ENCODE assay signal across 21 mouse cellular contexts in genomic region chr2:37382921-37383320, GRCm38 (mm10). TPM values are rescaled to one million over a fixed set of nuclear protein-coding genes. Genes with fewer than 3 reads are reported as not detected.
DNase-seq lines count a peak whose midpoint lies in the region; TF ChIP-seq lines count a peak whose summit lies in the region.
"Had no signal": no experiment of that assay in that cellular context is flagged by ENCODE, and none has a peak within 500 bp of the region (broad histone marks: within the 10 kb centered on the region; RNA-seq: fewer than 3 reads in every experiment).

No protein-coding gene starts in this region.

- no peak for TF ChIP-seq CTCF in layer of hippocampus, adult 2 months (conservative IDR thresholded peaks at IDR 0.05)

- H3K27ac ChIP-seq in layer of hippocampus, adult 2 months: peak overlapping the region; percentile 49
- H3K27ac ChIP-seq: forebrain, embryonic 10.5 days; forebrain, embryonic 13.5 days; heart, embryonic 13.5 days; hindbrain, embryonic 15.5 days had no signal

- DNase-seq in layer of hippocampus, adult 2 months (ENCODE audit: low spot score in 2 of 2): peak in 1 of 2 experiments; percentile 56
- DNase-seq in layer of hippocampus, adult 9-10 months (ENCODE audit: low spot score): no peak
- DNase-seq in right cerebral cortex, adult 18-20 months: peak; percentile 25
- no peak for DNase-seq in right cerebral cortex, postnatal 4 days
- peak; percentile 22 to 31 for DNase-seq in layer of hippocampus, postnatal 36 days
- no peak for DNase-seq in adrenal gland, postnatal 14 days
- DNase-seq: adrenal gland, adult 2 months; adrenal gland, postnatal 25 days; cerebellum, adult 18-20 months; cerebellum, adult 9-10 months; cerebellum, postnatal 14 days; gastrocnemius, postnatal 25 days; heart, adult 18-20 months; heart, postnatal 14 days; heart, postnatal 4 days had no signal

- H3K4me3 ChIP-seq in layer of hippocampus, adult 2 months: no peak overlapping the region
- H3K4me3 ChIP-seq: forebrain, embryonic 10.5 days; forebrain, embryonic 13.5 days; heart, embryonic 13.5 days; hindbrain, embryonic 15.5 days had no signal

RNA-seq across cellular contexts. Expression of gene Pdcl, which starts 23.8 kb away (rescaled TPM):
- 10 to 100 TPM; 26.1 to 31.3 TPM for total RNA-seq in layer of hippocampus, adult 2 months (2021)
- 10 to 100 TPM; 27.9 to 29.2 TPM for total RNA-seq in layer of hippocampus, postnatal 36 days (2021)
- 40.4 and 44.8 TPM in 2 replicates for total RNA-seq in adrenal gland, postnatal 14 days (2021)

RNA-seq across cellular contexts. Expression of gene Rc3h2, which starts 39.8 kb away (rescaled TPM):
- total RNA-seq in layer of hippocampus, adult 2 months (2021): 10 to 100 TPM; 85.9 to 91.9 TPM
- total RNA-seq in layer of hippocampus, postnatal 36 days (2021): 10 to 100 TPM; 84.1 to 93.5 TPM
- 41.5 and 43.7 TPM in 2 replicates for total RNA-seq in adrenal gland, postnatal 14 days (2021)

RNA-seq across cellular contexts. Expression of gene Olfr368, which starts 56.6 kb away (rescaled TPM):
- not detected for total RNA-seq in layer of hippocampus, adult 2 months (2021)
- not detected for total RNA-seq in layer of hippocampus, postnatal 36 days (2021)
- not detected in 2 replicates for total RNA-seq in adrenal gland, postnatal 14 days (2021)
- total RNA-seq: adrenal gland, adult 2 months; adrenal gland, postnatal 25 days; gastrocnemius, adult 8-10 months; gastrocnemius, postnatal 25 days; heart, adult 18-20 months; heart, postnatal 14 days; heart, postnatal 4 days; MEL had no signal

Comparison
In these comparisons a context has a peak if more than half of its experiments do, and no peak if none do; other contexts are left out.
1. DNase-seq: peak in right cerebral cortex, adult 18-20 months (single experiment) and layer of hippocampus, postnatal 36 days (2 of 2); none in layer of hippocampus, adult 9-10 months (single experiment), right cerebral cortex, postnatal 4 days (single experiment) and adrenal gland, postnatal 14 days (single experiment).